11 mouse cellular contexts compared by ENCODE assay signal in the genomic region with DNA sequence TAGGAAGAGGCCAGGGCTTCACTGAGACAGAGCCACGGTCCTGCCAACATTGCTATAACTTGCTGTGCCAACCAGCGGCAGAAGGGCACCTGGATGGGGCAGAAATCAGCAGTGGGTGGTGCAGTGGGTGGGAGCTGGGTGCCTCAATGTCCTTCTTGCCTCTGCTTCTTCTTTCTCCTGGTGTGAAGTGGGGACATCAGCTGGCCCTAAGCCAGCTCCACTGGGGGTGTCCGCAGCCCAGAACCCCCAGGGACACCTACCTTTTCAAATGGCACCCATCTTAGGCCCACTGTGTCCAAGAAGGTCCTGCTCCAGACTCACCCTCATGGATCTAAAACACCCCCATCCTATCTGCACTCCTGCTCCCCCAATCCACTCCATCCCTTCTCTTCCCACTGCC. TPM values are rescaled to one million over a fixed set of nuclear protein-coding genes. Genes with fewer than 3 reads are reported as not detected.
DNase-seq lines count a peak whose midpoint lies in the region; ATAC-seq and TF ChIP-seq lines count a peak whose summit lies in the region.
"Had no signal": no experiment of that assay in that cellular context is flagged by ENCODE, and none has a peak within 500 bp of the region (broad histone marks: within the 10 kb centered on the region; RNA-seq: fewer than 3 reads in every experiment).

No protein-coding gene starts in this region.

- ATAC-seq in intestine, embryonic 16.5 days: peak; percentile 16; the same call in 1 of the 2 replicates
- no peak for ATAC-seq in intestine, postnatal 0 days
- peak; percentile 27; the same call in 1 of the 2 replicates for ATAC-seq in midbrain, embryonic 14.5 days (ENCODE audit: low FRiP score, low TSS enrichment)
- no peak for ATAC-seq in midbrain, embryonic 13.5 days
- ATAC-seq in stomach, embryonic 14.5 days (ENCODE audit: insufficient number of reproducible peaks, insufficient read depth, low FRiP score, low read depth): peak; percentile 16; the same call in 1 of the 2 replicates

- TF ChIP-seq CTCF in gastrocnemius, adult 2 months (IDR thresholded peaks at IDR 0.05): no peak
- no peak for TF ChIP-seq CTCF in intestine, postnatal 0 days (IDR thresholded peaks at IDR 0.05; ENCODE audit: low read depth)

- peak; percentile 27 for DNase-seq in gastrocnemius, adult 2 months
- no peak for DNase-seq in gastrocnemius, postnatal 25 days
- DNase-seq in midbrain, embryonic 14.5 days: no peak
- no peak for DNase-seq in urinary bladder, postnatal 4 days (ENCODE audit: low spot score in 2 of 2)

- H3K4me1 ChIP-seq in intestine, embryonic 16.5 days (ENCODE audit: control insufficient read depth, insufficient read depth, low read length): peaks cover 8% of the 10 kb centered on the region
- no peaks in the 10 kb centered on the region for H3K4me1 ChIP-seq in intestine, postnatal 0 days (replicated peaks; ENCODE audit: control insufficient read depth, insufficient read depth, low read length)
- peaks cover 10% of the 10 kb centered on the region for H3K4me1 ChIP-seq in midbrain, embryonic 14.5 days (ENCODE audit: control insufficient read depth, insufficient read depth, low read length)
- peaks cover 17% of the 10 kb centered on the region for H3K4me1 ChIP-seq in midbrain, embryonic 13.5 days (replicated peaks)
- H3K4me1 ChIP-seq in stomach, embryonic 14.5 days (ENCODE audit: control insufficient read depth, insufficient read depth, low read length): peaks cover 11% of the 10 kb centered on the region
- H3K4me1 ChIP-seq: liver, embryonic 15.5 days had no signal

- 0 out of 2 replicates have a peak overlapping the region, but pooled peaks have one; percentile 30 for H3K9ac ChIP-seq in intestine, embryonic 16.5 days (ENCODE audit: low read depth, low read length)
- no peak overlapping the region for H3K9ac ChIP-seq in intestine, postnatal 0 days (ENCODE audit: low read depth, low read length)
- no peak overlapping the region for H3K9ac ChIP-seq in midbrain, embryonic 14.5 days (replicated peaks; ENCODE audit: low read length)
- no peak overlapping the region for H3K9ac ChIP-seq in midbrain, embryonic 13.5 days (replicated peaks)
- no peak overlapping the region for H3K9ac ChIP-seq in stomach, embryonic 14.5 days (replicated peaks; ENCODE audit: low read depth, low read length)
- H3K9ac ChIP-seq: liver, embryonic 15.5 days had no signal

- intact Hi-C loops in gastrocnemius, adult 2 months (cut with DNase I): loop anchor here (1.0 to 2.0 kb wide), 2 partner anchors 76 to 136 kb away; no protein-coding TSS in a partner anchor

- 88% methylated on average over 3 of the region's 3 CpGs for WGBS in intestine, embryonic 16.5 days
- WGBS in intestine, postnatal 0 days: 93% methylated on average over 3 of the region's 3 CpGs
- 97% methylated on average over 3 of the region's 3 CpGs for WGBS in midbrain, embryonic 14.5 days
- WGBS in midbrain, embryonic 13.5 days: 95% methylated on average over 3 of the region's 3 CpGs
- WGBS in stomach, embryonic 14.5 days: 82% methylated on average over 3 of the region's 3 CpGs

- H3K4me3 ChIP-seq in gastrocnemius, adult 2 months: no peak overlapping the region
- no peak overlapping the region for H3K4me3 ChIP-seq in intestine, embryonic 16.5 days (ENCODE audit: low read length)
- H3K4me3 ChIP-seq in intestine, postnatal 0 days (ENCODE audit: low read depth, low read length): no peak overlapping the region
- no peak overlapping the region for H3K4me3 ChIP-seq in midbrain, embryonic 14.5 days (replicated peaks; ENCODE audit: low read depth, low read length)
- H3K4me3 ChIP-seq in midbrain, embryonic 13.5 days (replicated peaks): no peak overlapping the region
- no peak overlapping the region for H3K4me3 ChIP-seq in stomach, embryonic 14.5 days (ENCODE audit: low read depth, low read length)
- H3K4me3 ChIP-seq: liver, embryonic 15.5 days had no signal

- no peaks in the 10 kb centered on the region for H3K9me3 ChIP-seq in intestine, embryonic 16.5 days (ENCODE audit: control insufficient read depth, low read length)
- no peaks in the 10 kb centered on the region for H3K9me3 ChIP-seq in intestine, postnatal 0 days (ENCODE audit: control insufficient read depth)
- H3K9me3 ChIP-seq in midbrain, embryonic 14.5 days (ENCODE audit: control insufficient read depth, low read length): no peaks in the 10 kb centered on the region
- no peaks in the 10 kb centered on the region for H3K9me3 ChIP-seq in midbrain, embryonic 13.5 days
- H3K9me3 ChIP-seq in stomach, embryonic 14.5 days (ENCODE audit: control insufficient read depth, low read depth, low read length): no peaks in the 10 kb centered on the region
- H3K9me3 ChIP-seq: liver, embryonic 15.5 days had no signal

- H3K4me2 ChIP-seq in intestine, embryonic 16.5 days (ENCODE audit: low read depth, low read length): no peak overlapping the region
- H3K4me2 ChIP-seq in intestine, postnatal 0 days (replicated peaks; ENCODE audit: low read depth): no peak overlapping the region
- no peak overlapping the region for H3K4me2 ChIP-seq in midbrain, embryonic 14.5 days (ENCODE audit: low read length)
- H3K4me2 ChIP-seq in midbrain, embryonic 13.5 days (replicated peaks): no peak overlapping the region
- no peak overlapping the region for H3K4me2 ChIP-seq in stomach, embryonic 14.5 days (replicated peaks; ENCODE audit: low read depth, low read length)
- H3K4me2 ChIP-seq: liver, embryonic 15.5 days had no signal

- H3K36me3 ChIP-seq in intestine, embryonic 16.5 days (ENCODE audit: control insufficient read depth, insufficient read depth, low read length): no peaks in the 10 kb centered on the region
- H3K36me3 ChIP-seq in intestine, postnatal 0 days (ENCODE audit: control insufficient read depth, insufficient read depth): no peaks in the 10 kb centered on the region
- H3K36me3 ChIP-seq in midbrain, embryonic 14.5 days (ENCODE audit: control insufficient read depth, insufficient read depth, low read length): no peaks in the 10 kb centered on the region
- no peaks in the 10 kb centered on the region for H3K36me3 ChIP-seq in midbrain, embryonic 13.5 days
- H3K36me3 ChIP-seq in stomach, embryonic 14.5 days (ENCODE audit: control insufficient read depth, insufficient read depth, low read length): no peaks in the 10 kb centered on the region
- H3K36me3 ChIP-seq: liver, embryonic 15.5 days had no signal

- no peaks in the 10 kb centered on the region for H3K27me3 ChIP-seq in intestine, embryonic 16.5 days (replicated peaks; ENCODE audit: control insufficient read depth, insufficient read depth, low read length)
- no peaks in the 10 kb centered on the region for H3K27me3 ChIP-seq in intestine, postnatal 0 days (replicated peaks; ENCODE audit: control insufficient read depth, insufficient read depth, low read length)
- H3K27me3 ChIP-seq in midbrain, embryonic 14.5 days (ENCODE audit: control insufficient read depth, insufficient read depth, low read length): no peaks in the 10 kb centered on the region
- H3K27me3 ChIP-seq in midbrain, embryonic 13.5 days: no peaks in the 10 kb centered on the region
- H3K27me3 ChIP-seq in stomach, embryonic 14.5 days (ENCODE audit: control insufficient read depth, insufficient read depth, low read length): no peaks in the 10 kb centered on the region

- peak overlapping the region; percentile 87 for H3K27ac ChIP-seq in gastrocnemius, adult 2 months
- H3K27ac ChIP-seq in intestine, embryonic 16.5 days (ENCODE audit: low read length): no peak overlapping the region
- H3K27ac ChIP-seq in intestine, postnatal 0 days (ENCODE audit: low read depth, low read length): no peak overlapping the region
- no peak overlapping the region for H3K27ac ChIP-seq in midbrain, embryonic 14.5 days (replicated peaks; ENCODE audit: low read depth, low read length)
- no peak overlapping the region; the same call in 1 of the 2 replicates for H3K27ac ChIP-seq in midbrain, embryonic 13.5 days
- no peak overlapping the region for H3K27ac ChIP-seq in stomach, embryonic 14.5 days (ENCODE audit: low read length)
- H3K27ac ChIP-seq: liver, embryonic 15.5 days had no signal

RNA-seq across cellular contexts. Expression of gene Otos, which starts 49.9 kb away (rescaled TPM):
- not detected for total RNA-seq in gastrocnemius, adult 2 months (2021)
- not detected for total RNA-seq in gastrocnemius, postnatal 25 days (2021)
- 0.31 TPM in 1 of 2 replicates, not detected in the other for polyA plus RNA-seq in intestine, embryonic 16.5 days (2015; fragmentation: Nextera tagmentation; extraction: Ambion mirVana)
- not detected in 2 replicates for polyA plus RNA-seq in intestine, postnatal 0 days (2015; fragmentation: Nextera tagmentation; extraction: Ambion mirVana)
- polyA plus RNA-seq in midbrain, embryonic 14.5 days (2014; fragmentation: Nextera tagmentation; extraction: Ambion mirVana): 0.21 and 0.46 TPM in 2 replicates
- polyA plus RNA-seq in midbrain, embryonic 13.5 days (2015; fragmentation: Nextera tagmentation; extraction: Ambion mirVana): 0.11 and 0.34 TPM in 2 replicates
- 0.14 TPM in 1 of 2 replicates, not detected in the other for polyA plus RNA-seq in stomach, embryonic 14.5 days (2014; fragmentation: Nextera tagmentation; extraction: Ambion mirVana)
- total RNA-seq: left cerebral cortex, postnatal 14 days had no signal
- polyA plus RNA-seq: C2C12 had no signal

RNA-seq across cellular contexts. Expression of gene Cops9, which starts 56.8 kb away (rescaled TPM):
- 100 to 1,000 TPM; 171 to 192 TPM for total RNA-seq in gastrocnemius, adult 2 months (2021)
- total RNA-seq in gastrocnemius, postnatal 25 days (2021): 100 to 1,000 TPM; 187 to 194 TPM
- 371 and 387 TPM in 2 replicates for polyA plus RNA-seq in intestine, embryonic 16.5 days (2015; fragmentation: Nextera tagmentation; extraction: Ambion mirVana)
- polyA plus RNA-seq in intestine, postnatal 0 days (2015; fragmentation: Nextera tagmentation; extraction: Ambion mirVana): 415 and 419 TPM in 2 replicates
- 536 and 755 TPM in 2 replicates for polyA plus RNA-seq in midbrain, embryonic 14.5 days (2014; fragmentation: Nextera tagmentation; extraction: Ambion mirVana)
- 576 and 596 TPM in 2 replicates for polyA plus RNA-seq in midbrain, embryonic 13.5 days (2015; fragmentation: Nextera tagmentation; extraction: Ambion mirVana)
- 406 and 457 TPM in 2 replicates for polyA plus RNA-seq in stomach, embryonic 14.5 days (2014; fragmentation: Nextera tagmentation; extraction: Ambion mirVana)

Comparison
In these comparisons a context has a peak if more than half of its experiments do, and no peak if none do; other contexts are left out.
1. ATAC-seq: peak in intestine, embryonic 16.5 days (single experiment), midbrain, embryonic 14.5 days (single experiment) and stomach, embryonic 14.5 days (single experiment); none in intestine, postnatal 0 days (single experiment) and midbrain, embryonic 13.5 days (single experiment).